ENCODE assay signal across 7 mouse cellular contexts in genomic region chr4:150798783-150799530, GRCm38 (mm10). TPM values are rescaled to one million over a fixed set of nuclear protein-coding genes. Genes with fewer than 3 reads are reported as not detected.
DNase-seq lines count a peak whose midpoint lies in the region; ATAC-seq and TF ChIP-seq lines count a peak whose summit lies in the region.

No protein-coding gene starts in this region.

- WGBS in liver, embryonic 16.5 days (ENCODE audit: insufficient replicate concordance), result 14% methylated on average over 13 of the region's 13 CpGs
- WGBS in cerebellum, adult 2 months, result 20% methylated on average over 13 of the region's 13 CpGs

- DNase-seq in 416B (ENCODE audit: low read depth), result peak; percentile 89
- DNase-seq in CD4-positive, CD25-positive, alpha-beta regulatory T cell, adult 2 months (ENCODE audit: low read depth, low spot score), result peak; percentile 83
- peak; percentile 64 for DNase-seq in kidney, adult 18-20 months
- no peak for DNase-seq in cerebellum, adult 2 months

- TF ChIP-seq CTCF in embryonic fibroblast, embryonic 13.5 days (IDR thresholded peaks at IDR 0.05; ENCODE audit: borderline replicate concordance, insufficient read depth, low read length), result no peak
- TF ChIP-seq CTCF in cerebellum, adult 2 months (IDR thresholded peaks at IDR 0.05; ENCODE audit: borderline replicate concordance, insufficient read depth, low read depth, low read length), result no peak

- H3K4me3 ChIP-seq in embryonic fibroblast, embryonic 13.5 days (ENCODE audit: insufficient read depth, low read length), result no peak overlapping the region
- H3K4me3 ChIP-seq in liver, embryonic 16.5 days (ENCODE audit: low read depth, low read length), result no peak overlapping the region
- H3K4me3 ChIP-seq in cerebellum, adult 2 months (replicated peaks; ENCODE audit: insufficient read depth, low read depth, low read length), result no peak overlapping the region

- H3K9ac ChIP-seq in liver, embryonic 16.5 days (ENCODE audit: low read depth, low read length), result no peak overlapping the region

- no peaks in the 10 kb centered on the region for H3K36me3 ChIP-seq in liver, embryonic 16.5 days (ENCODE audit: control insufficient read depth, insufficient read depth)

- ATAC-seq in liver, embryonic 16.5 days (ENCODE audit: low read depth), result peak; percentile 53
- no peak for ATAC-seq in cerebellum, adult (ENCODE audit: insufficient number of reproducible peaks, low FRiP score, low TSS enrichment)

- H3K4me2 ChIP-seq in liver, embryonic 16.5 days (ENCODE audit: low read depth, low read length), result 0 out of 2 replicates have a peak overlapping the region, but pooled peaks have one; percentile 7

- TF ChIP-seq POLR2A in embryonic fibroblast, embryonic 13.5 days (IDR thresholded peaks at IDR 0.05; ENCODE audit: low read depth, low read length), result 0 out of 2 replicates have a peak, but pooled peaks have one; percentile 5
- no peak for TF ChIP-seq POLR2A in cerebellum, adult 2 months (IDR thresholded peaks at IDR 0.05; ENCODE audit: borderline replicate concordance, insufficient read depth, low read length)

- peaks cover 24% of the 10 kb centered on the region for H3K4me1 ChIP-seq in embryonic fibroblast, embryonic 13.5 days (ENCODE audit: control insufficient read depth, insufficient read depth, low read length)
- peaks cover 9% of the 10 kb centered on the region; the same call in 1 of the 2 replicates for H3K4me1 ChIP-seq in liver, embryonic 16.5 days (ENCODE audit: control insufficient read depth, low read depth, low read length)
- no peaks in the 10 kb centered on the region for H3K4me1 ChIP-seq in cerebellum, adult 2 months (ENCODE audit: control insufficient read depth, insufficient read depth, low read length)

- H3K27me3 ChIP-seq in liver, embryonic 16.5 days (ENCODE audit: control insufficient read depth, insufficient read depth, low read depth, low read length), result no peaks in the 10 kb centered on the region; the same call in 1 of the 2 replicates
- H3K27me3 ChIP-seq in cerebellum, adult 2 months (ENCODE audit: control insufficient read depth, insufficient read depth, low read length), result no peaks in the 10 kb centered on the region; the same call in 1 of the 2 replicates

- peak overlapping the region; percentile 92 for H3K27ac ChIP-seq in embryonic fibroblast, embryonic 13.5 days (ENCODE audit: insufficient read depth, low read length)
- peak overlapping the region; percentile 79 for H3K27ac ChIP-seq in liver, embryonic 16.5 days (ENCODE audit: low read length)
- no peak overlapping the region for H3K27ac ChIP-seq in cerebellum, adult 2 months (ENCODE audit: insufficient read depth, low read length)

- H3K9me3 ChIP-seq in liver, embryonic 16.5 days (replicated peaks; ENCODE audit: control insufficient read depth, low read length), result no peaks in the 10 kb centered on the region

RNA-seq across cellular contexts. Expression of gene Errfi1, which starts 54.8 kb away (rescaled TPM):
- polyA plus RNA-seq in embryonic fibroblast, embryonic 13.5 days (2011; ENCODE audit: insufficient read length, low read depth, missing spikeins), result 83.1 and 105 TPM in 2 replicates
- polyA plus RNA-seq in liver, embryonic 16.5 days (2015; fragmentation: Nextera tagmentation; extraction: Ambion mirVana), result 38.7 and 41.4 TPM in 2 replicates
- polyA plus RNA-seq in cerebellum, adult 2 months (2012; rRNA removed), result 30.0 and 32.4 TPM in 2 replicates

Comparison
In these comparisons a context has a peak if more than half of its experiments do, and no peak if none do; other contexts are left out.
1. DNase-seq: peak in 416B (single experiment), CD4-positive, CD25-positive, alpha-beta regulatory T cell, adult 2 months (single experiment) and kidney, adult 18-20 months (single experiment); none in cerebellum, adult 2 months (0 of 2).